Mouse (Mus musculus) lung, postnatal 4 days (tissue): ENCODE results near the gene Neurl1b.

ENCODE experiments used
- DNase-seq, 2 experiments: peaks; one replicate each; pipeline ENCODE4 v3.0.0; 2021

Gene Neurl1b

DNA sequence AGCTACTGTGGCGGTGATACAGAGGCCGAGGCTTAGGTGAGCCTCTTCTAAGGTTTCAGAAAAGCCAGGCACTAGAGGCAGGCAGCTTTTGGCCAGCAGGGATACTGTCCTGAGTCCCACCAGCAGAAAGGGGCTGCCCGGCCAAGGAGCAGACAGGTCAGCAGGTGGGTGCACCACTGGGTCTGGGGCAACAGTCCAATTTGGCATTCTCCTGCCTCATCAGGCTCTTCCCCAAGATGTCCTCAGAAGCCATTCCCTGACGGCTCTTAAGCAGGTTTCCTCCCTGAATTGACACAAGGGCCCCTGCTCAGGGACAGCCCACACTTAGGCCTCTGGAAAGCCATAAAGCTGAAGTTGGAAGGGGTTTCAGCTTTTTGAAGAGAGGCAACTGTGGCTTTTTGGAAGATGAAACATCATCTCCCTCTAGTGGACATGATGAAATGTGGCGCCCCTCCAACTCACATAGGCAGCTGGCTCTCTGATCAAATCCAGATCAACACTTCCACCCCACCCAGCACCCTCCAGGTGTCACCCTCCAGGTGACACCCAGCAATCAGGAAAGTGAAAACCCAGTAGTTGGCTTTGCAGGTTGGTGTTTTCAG lies 37.8 kb downstream of the Neurl1b start:
- DNase-seq, result peak; percentile 48 to 77

DNA sequence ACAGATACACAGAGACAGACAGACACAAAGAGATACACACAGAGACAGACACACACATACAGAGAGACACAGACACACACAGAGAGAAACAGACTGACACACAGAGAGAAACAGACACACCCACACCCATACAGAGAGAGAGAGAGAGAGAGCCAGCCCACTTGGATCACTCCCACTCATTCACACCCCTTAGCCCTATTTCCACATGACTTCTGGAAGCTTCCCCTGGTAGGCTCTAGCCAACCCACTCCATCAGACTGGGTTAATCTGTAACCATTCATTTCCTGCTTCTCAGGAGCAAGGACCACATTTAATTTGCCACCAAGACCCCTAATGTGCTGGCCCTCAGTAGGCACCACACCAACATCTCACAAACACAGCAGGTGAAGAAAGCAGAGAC lies 42.9 kb downstream of the Neurl1b start:
- no peak for DNase-seq

DNA sequence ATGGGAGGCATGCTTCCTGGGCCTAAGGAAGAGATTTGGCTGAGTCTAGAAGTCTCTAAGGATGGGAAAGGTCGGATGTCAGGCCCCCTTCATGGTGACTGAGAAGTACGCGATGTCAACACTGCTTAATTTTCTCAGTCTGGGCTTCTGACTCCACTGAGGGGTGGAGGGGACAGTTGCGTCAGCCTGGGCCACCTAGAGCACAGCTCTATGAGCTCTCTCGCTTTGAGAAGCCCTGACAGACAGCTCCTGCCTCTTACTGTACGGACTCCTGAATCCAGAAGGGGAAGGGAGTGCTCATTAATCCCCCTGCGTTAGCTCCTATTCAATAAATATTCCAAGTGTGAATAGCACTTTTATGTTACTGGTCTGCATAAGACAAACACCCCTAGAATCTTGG lies 43.4 kb downstream of the Neurl1b start:
- no peak for DNase-seq

DNA sequence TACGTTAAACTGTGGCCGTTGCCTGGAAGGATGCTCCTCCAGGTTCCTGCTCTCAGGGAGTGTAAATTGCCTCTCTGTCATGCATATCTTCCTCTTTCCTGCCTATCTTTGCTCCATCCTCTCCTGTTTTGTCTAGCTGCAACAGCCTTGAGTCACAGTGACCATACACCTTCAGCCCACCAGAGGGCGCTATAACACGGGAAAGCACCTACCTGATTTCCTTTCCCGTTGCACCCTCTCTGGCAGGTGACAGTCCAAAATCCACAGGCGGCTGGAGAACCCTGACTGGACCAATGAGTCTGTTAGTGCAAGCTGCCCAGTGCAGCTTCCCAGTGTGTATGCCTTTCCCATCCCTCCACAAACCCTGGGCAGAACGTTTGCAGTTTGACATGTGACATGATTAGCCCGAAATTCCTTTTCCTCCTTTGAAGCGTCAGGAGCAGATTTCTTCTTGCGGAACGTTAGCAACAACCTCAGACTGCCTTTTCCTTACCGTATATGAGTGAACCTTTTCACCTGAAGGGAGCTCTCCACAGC lies 48.1 kb downstream of the Neurl1b start:
- peak; percentile 65 to 84 for DNase-seq

DNA sequence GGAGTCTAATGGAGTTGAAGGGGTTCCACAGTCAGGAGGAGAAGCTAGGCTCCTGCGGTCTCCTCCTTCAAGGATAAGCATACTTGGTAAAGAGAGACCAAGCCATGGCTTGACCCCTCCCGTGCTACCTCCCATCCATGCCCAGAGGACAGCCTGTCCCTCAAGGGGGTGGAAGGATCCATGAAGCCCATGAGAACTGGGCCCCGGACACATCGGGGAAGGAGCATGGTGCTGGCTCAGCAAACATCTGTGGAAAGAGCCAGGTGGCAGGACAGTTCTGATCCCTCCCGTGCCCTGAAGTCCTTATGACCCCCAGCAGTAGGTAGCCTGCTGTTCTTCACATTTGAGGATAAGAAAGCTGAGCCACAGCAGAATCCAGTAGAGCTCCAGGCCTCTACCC lies 48.8 kb downstream of the Neurl1b start:
- DNase-seq, result no peak

DNA sequence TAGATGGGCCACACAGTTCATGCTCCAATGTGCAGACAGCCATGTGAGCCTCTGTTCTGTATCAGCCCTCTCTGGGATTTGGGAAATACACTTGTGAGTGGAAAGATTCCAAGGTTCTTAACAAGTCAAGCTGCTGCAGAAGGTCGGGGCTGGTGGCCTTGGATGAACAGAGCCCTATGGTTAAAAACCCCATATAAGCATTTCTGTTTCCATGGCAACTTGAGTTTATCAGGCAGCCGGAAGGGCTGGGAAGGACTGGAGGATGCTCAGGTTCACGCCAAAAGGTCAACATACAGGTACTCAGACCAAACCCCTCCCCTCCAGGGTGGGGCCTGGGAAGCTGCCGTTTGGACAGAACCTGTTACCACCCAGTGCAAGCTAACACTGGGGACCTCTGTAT lies 49.4 kb downstream of the Neurl1b start:
- no peak for DNase-seq

DNA sequence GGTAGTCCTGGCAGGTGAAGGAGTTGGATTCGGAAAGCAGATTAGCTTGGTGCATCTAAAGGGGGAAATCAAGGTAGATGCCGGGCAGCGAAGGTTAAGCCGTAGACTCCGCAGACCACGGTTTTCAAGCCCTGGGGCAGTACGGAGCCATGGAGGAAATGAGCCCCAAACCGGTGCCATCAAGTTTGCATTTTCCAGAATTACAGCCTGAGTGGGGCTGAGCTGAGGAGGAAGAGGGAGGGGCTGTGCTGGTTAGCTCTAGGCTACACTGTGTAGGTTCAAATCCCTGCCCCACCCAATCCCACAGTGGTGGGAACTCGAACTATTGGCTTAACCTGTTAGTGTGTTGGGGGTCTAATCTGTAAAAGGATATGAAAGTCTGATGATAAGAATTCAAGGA lies 49.9 kb downstream of the Neurl1b start:
- peak; percentile 47 to 55 for DNase-seq

DNA sequence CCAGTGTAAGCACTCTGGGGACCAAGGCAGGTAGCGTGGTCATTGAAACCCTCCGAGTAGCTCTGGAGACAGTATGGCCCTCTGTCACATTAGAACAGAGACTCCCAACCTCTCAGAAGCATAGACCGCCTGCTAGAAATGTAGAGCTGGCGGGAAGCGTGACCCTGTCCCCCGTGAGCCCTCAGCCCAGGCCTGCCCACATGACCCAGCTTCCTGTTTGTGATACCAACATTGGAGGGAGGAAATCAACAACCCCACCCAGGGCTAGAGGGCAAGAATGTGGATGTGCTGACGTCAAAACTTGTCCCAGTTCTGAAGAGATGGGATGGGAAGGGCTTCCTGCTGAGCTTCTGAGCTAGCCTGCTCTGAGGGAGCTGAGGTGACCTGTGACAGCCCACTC lies 50.3 kb downstream of the Neurl1b start:
- DNase-seq, result peak; percentile 75 to 88

DNA sequence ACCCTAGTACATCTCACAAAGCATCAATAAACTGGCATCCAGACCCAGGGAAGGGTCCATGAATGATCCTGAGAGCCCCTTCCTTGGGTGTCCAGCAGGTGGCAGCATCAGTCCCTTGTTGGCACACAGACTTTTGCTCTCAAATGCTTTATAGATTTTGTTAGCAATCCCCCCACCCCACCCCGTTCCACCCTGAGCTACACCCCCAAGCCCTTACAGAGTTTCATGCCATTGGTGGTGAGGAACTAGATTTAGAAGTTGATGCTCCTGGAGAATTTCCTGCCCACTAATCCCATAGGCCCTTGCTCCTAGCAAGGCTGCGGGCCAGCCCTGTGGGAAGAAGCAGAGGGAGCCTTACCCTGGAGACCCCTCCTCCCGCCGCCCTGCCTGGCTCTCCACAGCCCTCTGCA lies 52.1 kb downstream of the Neurl1b start:
- DNase-seq, result peak; percentile 81 to 88

DNA sequence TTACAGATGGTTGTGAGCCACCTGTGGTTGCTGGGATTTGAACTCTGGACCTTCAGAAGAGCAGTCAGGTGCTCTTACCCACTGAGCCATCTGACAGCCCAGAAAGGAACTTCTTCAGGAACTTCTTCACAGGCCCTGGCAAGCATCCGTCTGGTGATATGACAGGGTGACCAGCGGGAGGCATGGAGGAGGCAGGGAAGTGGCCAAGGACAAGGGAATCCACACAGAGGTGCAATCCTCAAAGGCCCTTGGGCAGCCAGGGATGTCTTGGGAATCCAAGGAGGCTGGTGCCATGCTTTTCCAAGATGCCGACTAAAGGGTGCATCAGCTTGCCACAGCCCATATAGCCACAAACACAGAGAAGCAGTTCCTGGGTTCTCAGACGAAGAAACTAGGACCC lies 53.0 kb downstream of the Neurl1b start:
- no peak for DNase-seq

DNA sequence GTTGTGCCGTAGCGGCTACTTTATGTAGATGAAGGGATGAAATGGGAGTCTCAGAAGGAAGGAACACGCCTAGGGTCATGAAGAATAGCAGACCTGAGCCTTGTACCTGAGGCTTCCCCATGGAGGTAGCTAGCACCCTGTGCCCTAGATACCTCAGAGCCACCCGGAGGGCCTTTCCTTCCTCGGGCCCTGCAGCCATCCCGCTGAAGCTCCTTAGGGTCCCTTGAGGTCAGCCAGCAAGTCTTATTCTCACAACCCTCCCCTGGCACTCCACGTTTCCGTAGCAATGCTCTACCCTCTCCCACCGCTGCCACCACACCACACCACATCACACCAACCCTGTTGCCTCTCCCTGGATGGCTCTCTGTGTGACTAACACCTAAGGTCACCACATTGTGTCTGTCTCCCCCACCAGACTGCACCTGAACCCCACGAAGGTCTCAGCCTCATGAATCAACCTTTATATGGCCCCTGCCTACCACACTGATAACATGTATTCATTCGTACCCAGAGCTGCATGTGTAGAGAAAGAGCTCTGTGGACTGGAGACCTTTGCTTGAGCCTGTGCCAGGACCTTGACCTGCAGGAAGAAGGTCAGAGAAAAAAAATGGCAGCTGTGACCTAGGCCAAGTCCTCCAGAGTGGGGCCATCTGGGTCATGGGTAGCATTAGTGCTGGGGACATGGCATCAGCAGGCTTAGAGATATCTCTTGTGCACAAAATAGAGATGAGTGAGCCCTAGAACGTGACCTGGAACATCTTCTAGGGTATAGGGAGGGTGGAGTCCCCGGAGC lies 53.7 kb downstream of the Neurl1b start:
- no peak for DNase-seq

DNA sequence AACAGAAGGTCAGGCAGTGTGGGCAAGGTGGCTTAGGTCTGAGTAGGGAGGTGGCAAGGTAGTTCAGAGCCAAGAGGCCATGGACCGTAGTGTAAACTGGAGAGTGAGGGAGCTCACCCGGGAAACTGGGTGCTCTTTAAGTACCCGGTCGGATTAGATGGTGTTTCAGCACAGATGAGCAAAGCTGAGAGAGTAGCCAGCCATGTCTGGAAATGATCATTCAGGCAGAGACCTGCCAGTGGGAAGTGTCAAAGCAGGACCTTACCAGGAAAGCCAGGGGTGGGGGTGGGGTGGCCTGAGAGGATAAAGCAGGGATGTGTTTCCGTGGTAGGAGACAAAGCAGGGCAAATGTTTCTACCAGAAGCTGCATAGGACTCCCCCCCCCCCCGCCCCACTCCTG lies 62.2 kb downstream of the Neurl1b start:
- DNase-seq, result no peak

DNA sequence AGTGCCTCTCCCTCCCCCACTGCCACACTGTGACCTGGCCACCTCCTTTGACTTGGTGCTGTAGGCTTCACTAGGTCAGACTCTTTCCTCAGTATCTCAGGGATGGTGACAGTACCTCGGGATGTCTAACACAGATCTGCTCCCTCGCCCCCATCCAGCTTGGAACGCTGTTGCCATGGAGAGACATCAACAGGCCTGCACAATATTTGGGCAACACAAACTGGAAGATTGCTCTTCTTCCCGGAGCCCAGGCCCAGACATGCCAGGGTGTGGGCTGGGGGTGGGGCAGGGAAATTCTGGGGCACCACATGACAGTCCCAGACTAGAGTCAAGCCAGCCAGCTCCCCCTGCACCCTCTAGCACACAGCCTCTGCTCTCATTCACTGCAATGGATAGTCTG lies 64.0 kb downstream of the Neurl1b start:
- DNase-seq, result peak in 1 of 2 experiments; percentile 53

DNA sequence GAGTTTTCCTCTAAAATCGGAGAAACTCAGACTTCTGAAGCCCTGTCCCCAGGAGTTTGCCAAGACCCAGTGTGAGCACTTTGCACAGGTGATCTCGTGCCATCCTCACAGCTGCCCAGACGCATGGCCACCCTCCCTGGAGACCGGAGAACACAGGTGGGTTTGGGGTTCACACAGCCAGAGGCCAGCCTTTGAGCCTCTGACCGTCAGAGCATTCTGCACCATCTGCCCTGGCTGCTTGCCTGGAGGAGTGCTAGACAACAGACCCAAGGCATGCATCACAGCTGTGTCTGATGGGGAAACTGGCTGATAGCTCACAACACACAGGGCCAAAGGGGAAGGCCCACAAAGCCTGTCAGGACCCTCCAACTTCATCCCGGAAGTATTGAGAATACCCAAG lies 65.0 kb downstream of the Neurl1b start:
- DNase-seq, result peak in 1 of 2 experiments; percentile 66

DNA sequence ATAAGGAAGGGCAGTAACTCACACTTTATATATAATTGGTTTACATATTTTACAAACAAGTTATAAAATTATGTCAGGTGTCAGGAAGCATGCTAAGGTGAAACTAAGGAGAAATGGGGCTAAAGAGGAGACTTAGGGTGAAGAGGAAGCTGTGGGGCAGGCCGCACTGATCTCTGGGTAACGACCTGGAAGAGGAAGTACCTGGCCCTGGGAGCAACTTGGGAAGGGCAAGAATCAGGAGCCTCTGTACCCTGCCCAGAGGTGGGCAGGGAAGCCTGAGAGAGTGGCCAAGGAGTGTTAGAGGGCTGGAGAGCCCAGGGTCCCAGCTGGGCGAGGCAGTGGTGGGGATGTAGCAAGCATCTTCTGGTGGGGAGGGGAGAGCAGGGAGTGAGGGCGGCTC lies 66.3 kb downstream of the Neurl1b start:
- no peak for DNase-seq

DNA sequence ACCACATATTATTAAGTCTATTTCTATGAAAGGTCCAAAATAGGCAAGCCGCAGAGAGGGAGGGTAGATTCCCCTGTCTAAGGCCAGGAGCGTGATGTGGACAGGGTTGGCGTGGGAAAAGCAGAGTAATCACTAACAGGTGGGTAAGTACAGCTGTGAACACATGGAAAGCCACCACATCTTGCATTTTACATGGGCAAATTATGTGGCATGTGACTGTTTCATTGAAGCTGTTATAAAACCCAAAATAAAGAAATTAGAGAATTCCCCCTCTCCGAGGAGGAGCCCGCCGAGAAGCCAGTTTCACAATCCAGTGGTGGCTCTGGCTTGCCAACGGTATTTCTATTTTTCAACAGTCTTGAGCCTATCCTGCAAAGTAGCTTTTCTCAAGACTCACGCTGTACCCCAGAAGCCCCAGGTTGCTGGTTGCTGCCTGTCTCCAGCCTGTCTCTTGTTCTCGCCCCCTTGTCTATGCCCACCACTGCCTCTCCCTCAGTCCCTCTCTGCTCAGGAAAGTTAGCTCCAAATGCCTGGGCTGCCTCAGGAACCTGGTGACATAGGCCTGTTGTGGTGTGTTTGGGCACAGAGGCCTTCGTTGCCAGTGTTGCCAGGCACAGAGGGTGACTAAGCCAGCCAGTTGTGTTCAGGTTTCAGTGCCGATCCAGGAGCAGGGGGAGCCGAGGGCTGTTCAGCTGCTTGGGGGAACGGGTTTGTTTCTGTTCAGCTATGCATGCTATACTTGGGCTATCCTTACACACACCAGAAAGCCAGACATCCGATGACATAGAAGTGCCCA lies 70.2 kb downstream of the Neurl1b start:
- DNase-seq, result no peak

DNA sequence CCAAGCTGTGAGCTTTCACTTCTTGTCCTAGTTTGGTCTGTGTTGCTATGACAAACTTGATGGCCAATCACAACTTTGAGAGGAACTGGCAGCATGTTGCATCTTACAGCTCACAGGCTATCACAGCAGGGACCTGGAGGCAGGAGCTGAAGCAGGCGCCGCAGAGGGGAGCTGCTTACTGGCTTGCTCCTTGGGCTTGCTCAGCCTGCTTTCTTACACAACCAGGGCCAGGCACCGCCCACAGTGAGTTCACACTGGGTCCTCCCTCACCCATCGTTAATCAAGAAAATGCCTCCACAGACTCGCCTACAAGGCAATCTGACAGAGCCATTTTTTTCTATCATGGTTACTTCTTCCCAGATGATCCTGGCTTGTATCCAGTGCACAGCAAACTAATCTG lies 72.6 kb downstream of the Neurl1b start:
- DNase-seq, result peak in 1 of 2 experiments; percentile 73

DNA sequence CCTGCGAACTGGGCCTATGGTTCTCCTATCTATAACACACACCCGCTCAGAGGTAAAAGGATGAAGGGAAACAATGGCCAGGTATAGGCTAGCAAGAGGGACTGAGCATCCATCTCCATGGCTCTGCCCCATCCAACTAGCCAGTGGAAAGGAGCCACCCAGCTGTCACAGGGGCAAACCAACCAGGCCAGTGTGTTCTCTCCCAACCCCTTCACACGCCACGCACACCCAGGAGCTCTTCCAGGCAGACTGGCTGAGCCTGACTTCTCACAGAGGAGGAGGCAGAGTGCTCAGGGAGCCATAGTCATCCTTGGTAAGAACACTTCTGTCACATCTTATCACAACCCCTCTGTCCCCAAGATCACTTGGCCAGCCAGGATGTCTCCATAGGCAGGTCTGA lies 73.3 kb downstream of the Neurl1b start:
- no peak for DNase-seq

DNA sequence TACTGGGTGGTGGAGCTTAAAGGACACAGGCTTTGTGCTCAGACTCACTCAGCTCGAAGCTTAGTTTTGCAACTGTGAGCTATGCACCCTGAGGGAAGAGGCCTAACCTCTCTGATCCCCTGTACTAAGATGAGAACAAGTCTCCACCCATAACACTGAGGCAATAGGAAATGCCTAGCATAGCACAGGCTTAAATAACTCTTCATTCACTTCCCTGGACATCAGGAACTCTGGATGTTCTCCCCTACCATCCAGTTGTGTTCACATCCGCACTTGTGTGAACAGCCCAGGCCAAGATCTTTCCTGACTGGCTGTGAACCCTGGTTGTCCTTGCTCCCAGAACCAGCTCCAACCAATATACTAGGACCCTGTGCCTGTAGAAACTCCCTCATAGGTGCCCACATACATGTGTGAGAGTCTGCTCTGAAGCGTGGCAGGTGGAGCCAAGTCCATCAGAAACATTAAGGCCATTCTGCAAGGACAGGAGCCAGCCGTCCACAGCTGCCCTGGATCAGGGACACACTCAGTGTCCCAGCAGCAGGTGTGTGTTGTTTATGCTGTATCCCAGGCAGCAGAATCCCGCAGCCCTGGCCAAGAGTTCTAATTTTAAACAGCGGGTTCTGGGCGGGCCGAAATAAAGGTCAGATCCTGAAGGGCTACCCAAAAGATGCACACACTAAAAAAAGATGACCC lies 74.2 kb downstream of the Neurl1b start:
- peak in 1 of 2 experiments; percentile 71 for DNase-seq

DNA sequence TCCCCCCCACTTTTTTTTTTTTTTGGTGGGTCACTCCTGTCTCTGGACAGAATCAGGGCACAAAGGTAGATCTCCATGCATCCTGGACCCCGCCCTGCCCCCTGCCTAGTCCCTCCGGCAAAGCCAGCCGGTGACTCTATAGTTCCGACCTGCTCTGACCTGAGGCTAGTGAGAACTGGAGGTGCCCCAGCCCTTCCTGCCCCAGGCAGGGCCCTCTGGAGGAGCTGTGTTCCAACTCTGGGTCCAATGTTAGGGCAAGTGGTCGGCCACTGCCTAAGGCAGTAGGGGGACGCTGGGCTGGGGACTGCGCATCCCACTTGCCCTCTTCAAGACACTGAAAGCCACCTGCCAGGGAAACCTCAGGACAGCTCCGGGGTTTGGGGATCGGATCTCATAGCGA lies 75.4 kb downstream of the Neurl1b start:
- DNase-seq, result no peak

DNA sequence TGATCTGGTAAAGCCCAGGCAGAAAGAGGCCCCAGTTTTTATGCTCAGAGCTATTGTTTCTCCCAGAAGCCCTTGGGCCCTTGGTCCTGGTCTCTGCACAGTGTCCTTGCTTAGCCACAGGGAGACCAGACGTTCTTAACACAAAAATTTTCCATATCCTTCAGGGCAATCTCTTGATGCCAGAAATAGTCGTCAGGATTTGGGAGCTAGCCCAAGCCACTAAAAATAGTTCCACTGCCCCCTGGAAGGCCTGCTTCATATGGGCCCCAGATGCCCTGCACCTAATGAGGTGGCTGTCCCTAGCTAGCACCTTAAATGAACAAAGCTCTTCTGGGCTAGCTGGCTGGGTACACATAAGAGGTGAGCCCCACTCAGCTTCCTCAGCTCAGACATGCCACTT lies 76.3 kb downstream of the Neurl1b start:
- no peak for DNase-seq

DNA sequence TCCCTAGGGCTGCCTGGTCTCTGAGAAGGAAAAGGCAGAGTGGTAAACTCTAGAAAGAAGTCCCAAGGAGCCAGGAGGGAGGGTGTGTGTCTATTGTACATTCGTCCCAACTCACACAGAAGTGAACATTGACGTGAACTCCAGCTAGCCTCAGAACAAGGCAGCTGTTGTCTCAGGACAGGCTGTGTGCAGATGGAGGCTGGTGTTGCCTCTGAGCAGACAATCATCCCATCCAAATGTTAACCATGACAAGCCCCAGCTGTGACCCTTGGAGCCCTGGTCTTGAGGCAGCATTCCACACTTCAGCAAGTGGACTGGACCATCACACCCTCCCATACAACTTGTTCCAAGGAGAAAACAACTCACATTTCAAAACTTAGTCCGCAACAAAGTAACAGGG lies 77.6 kb downstream of the Neurl1b start:
- DNase-seq, result peak; percentile 62 to 84
